Mouse (Mus musculus): Measurements from ENCODE around the gene Ggta1. TPM values are rescaled to one million over a fixed set of nuclear protein-coding genes. Genes with fewer than 3 reads are reported as not detected.

The Ggta1 gene
- polyA plus RNA-seq, 1 experiment from 2014 or later = 20.8 TPM

GRCm38 (mm10) chr2:35427559-35427958 is 35.5 kb downstream of the Ggta1 start:
- H3K9me3 ChIP-seq = no peaks in the 10 kb centered on the region
- peaks cover 11% of the 10 kb centered on the region for H3K4me1 ChIP-seq
- H3K27me3 ChIP-seq = no peaks in the 10 kb centered on the region
- no peak overlapping the region for H3K27ac ChIP-seq
- no peaks in the 10 kb centered on the region for H3K36me3 ChIP-seq
- H3K4me2 ChIP-seq = no peak overlapping the region
- no peak overlapping the region for H3K4me3 ChIP-seq
- no peak overlapping the region for H3K9ac ChIP-seq
- no peak for ATAC-seq (ENCODE audit: borderline replicate concordance, extremely low read depth, low FRiP score, low TSS enrichment)
- WGBS = 24% methylated on average over 2 of the region's 2 CpGs

GRCm38 (mm10) chr2:35423711-35424339 is 39.2 kb downstream of the Ggta1 start:
- Histone ChIP-seq H3K4me2 (no peak overlapping the region), H3K9me3 (no peaks in the 10 kb centered on the region), H3K27ac (no peak overlapping the region), H3K4me1 (no peaks in the 10 kb centered on the region), H3K9ac (no peak overlapping the region), H3K4me3 (no peak overlapping the region), H3K36me3 (peaks cover 15% of the 10 kb centered on the region), H3K27me3 (no peaks in the 10 kb centered on the region)
- ATAC-seq (ENCODE audit: borderline replicate concordance, extremely low read depth, low FRiP score, low TSS enrichment) = no peak
- WGBS = 91% methylated on average over 1 of the region's 1 CpGs

GRCm38 (mm10) chr2:35422384-35422783 is 40.6 kb downstream of the Ggta1 start:
- WGBS = 85% methylated on average over 3 of the region's 3 CpGs
- ATAC-seq (ENCODE audit: borderline replicate concordance, extremely low read depth, low FRiP score, low TSS enrichment) = no peak
- H3K36me3 ChIP-seq = peaks cover 15% of the 10 kb centered on the region
- H3K9ac ChIP-seq = no peak overlapping the region
- no peaks in the 10 kb centered on the region for H3K4me1 ChIP-seq
- no peak overlapping the region for H3K4me2 ChIP-seq
- H3K9me3 ChIP-seq = no peaks in the 10 kb centered on the region
- H3K27ac ChIP-seq = no peak overlapping the region
- H3K4me3 ChIP-seq = no peak overlapping the region
- no peaks in the 10 kb centered on the region for H3K27me3 ChIP-seq

- Histone ChIP-seq H3K36me3 (peaks cover 15% of the 10 kb centered on the region), H3K27ac (no peak overlapping the region), H3K9me3 (no peaks in the 10 kb centered on the region), H3K4me3 (no peak overlapping the region), H3K27me3 (no peaks in the 10 kb centered on the region), H3K4me1 (no peaks in the 10 kb centered on the region), H3K9ac (no peak overlapping the region), H3K4me2 (no peak overlapping the region)
- ATAC-seq (ENCODE audit: borderline replicate concordance, extremely low read depth, low FRiP score, low TSS enrichment) = no peak
- 38% methylated on average over 1 of the region's 1 CpGs for whole genome bisulfite sequencing
Measured at GRCm38 (mm10) chr2:35420681-35421080, 42.4 kb downstream of the Ggta1 start.

- whole genome bisulfite sequencing = 92% methylated on average over 2 of the region's 2 CpGs
- Histone ChIP-seq H3K4me3 (no peak overlapping the region), H3K27me3 (no peaks in the 10 kb centered on the region), H3K9ac (no peak overlapping the region), H3K36me3 (peaks cover 15% of the 10 kb centered on the region), H3K9me3 (no peaks in the 10 kb centered on the region), H3K27ac (no peak overlapping the region), H3K4me2 (no peak overlapping the region), H3K4me1 (no peaks in the 10 kb centered on the region)
- no peak for ATAC-seq (ENCODE audit: borderline replicate concordance, extremely low read depth, low FRiP score, low TSS enrichment)
Measured at GRCm38 (mm10) chr2:35419671-35420070, 43.4 kb downstream of the Ggta1 start.

GRCm38 (mm10) chr2:35419243-35419642 is 43.8 kb downstream of the Ggta1 start:
- ATAC-seq (ENCODE audit: borderline replicate concordance, extremely low read depth, low FRiP score, low TSS enrichment) = no peak
- Histone ChIP-seq H3K9me3 (no peaks in the 10 kb centered on the region), H3K9ac (no peak overlapping the region), H3K4me3 (no peak overlapping the region), H3K36me3 (peaks cover 15% of the 10 kb centered on the region), H3K27me3 (no peaks in the 10 kb centered on the region), H3K4me2 (no peak overlapping the region), H3K27ac (no peak overlapping the region), H3K4me1 (no peaks in the 10 kb centered on the region)
- 86% methylated on average over 4 of the region's 4 CpGs for WGBS

GRCm38 (mm10) chr2:35417231-35417630 is 45.8 kb downstream of the Ggta1 start:
- WGBS = 55% methylated on average over 1 of the region's 1 CpGs

GRCm38 (mm10) chr2:35416473-35416872 is 46.6 kb downstream of the Ggta1 start:
- no peak overlapping the region for H3K4me3 ChIP-seq
- ATAC-seq (ENCODE audit: borderline replicate concordance, extremely low read depth, low FRiP score, low TSS enrichment) = no peak
- H3K4me2 ChIP-seq = no peak overlapping the region
- H3K4me1 ChIP-seq = no peaks in the 10 kb centered on the region
- H3K9ac ChIP-seq = no peak overlapping the region
- H3K36me3 ChIP-seq = peaks cover 11% of the 10 kb centered on the region
- no peaks in the 10 kb centered on the region for H3K27me3 ChIP-seq
- no peaks in the 10 kb centered on the region for H3K9me3 ChIP-seq
- no peak overlapping the region for H3K27ac ChIP-seq
- 75% methylated on average over 6 of the region's 6 CpGs for WGBS

More at GRCm38 (mm10) chr2:35417231-35417630, 45.8 kb downstream of the Ggta1 start:
- H3K27ac ChIP-seq = no peak overlapping the region
- H3K4me3 ChIP-seq = no peak overlapping the region
- H3K36me3 ChIP-seq = peaks cover 15% of the 10 kb centered on the region
- no peak for ATAC-seq (ENCODE audit: borderline replicate concordance, extremely low read depth, low FRiP score, low TSS enrichment)
- no peak overlapping the region for H3K9ac ChIP-seq
- H3K4me1 ChIP-seq = no peaks in the 10 kb centered on the region
- no peaks in the 10 kb centered on the region for H3K27me3 ChIP-seq
- no peaks in the 10 kb centered on the region for H3K9me3 ChIP-seq
- no peak overlapping the region for H3K4me2 ChIP-seq

GRCm38 (mm10) chr2:35412810-35413209 is 50.2 kb downstream of the Ggta1 start:
- H3K9ac ChIP-seq = no peak overlapping the region
- H3K36me3 ChIP-seq = 0 out of 2 replicates have a peak, but pooled peaks cover under 1% of the 10 kb centered on the region
- WGBS = 78% methylated on average over 3 of the region's 3 CpGs

GRCm38 (mm10) chr2:35412246-35412645 is 50.8 kb downstream of the Ggta1 start:
- no peak overlapping the region for H3K9ac ChIP-seq
- WGBS = 66% methylated on average over 2 of the region's 2 CpGs

More at GRCm38 (mm10) chr2:35412810-35413209, 50.2 kb downstream of the Ggta1 start:
- H3K27me3 ChIP-seq = no peaks in the 10 kb centered on the region
- no peaks in the 10 kb centered on the region for H3K9me3 ChIP-seq
- no peak overlapping the region for H3K4me2 ChIP-seq
- no peak for ATAC-seq (ENCODE audit: borderline replicate concordance, extremely low read depth, low FRiP score, low TSS enrichment)
- H3K4me3 ChIP-seq = no peak overlapping the region
- H3K27ac ChIP-seq = no peak overlapping the region
- H3K4me1 ChIP-seq = 0 out of 2 replicates have a peak, but pooled peaks cover 6% of the 10 kb centered on the region

GRCm38 (mm10) chr2:35411640-35412190 is 51.3 kb downstream of the Ggta1 start:
- no peak for ATAC-seq (ENCODE audit: borderline replicate concordance, extremely low read depth, low FRiP score, low TSS enrichment)
- 0 out of 2 replicates have a peak, but pooled peaks cover 6% of the 10 kb centered on the region for H3K4me1 ChIP-seq
- H3K4me3 ChIP-seq = no peak overlapping the region
- no peaks in the 10 kb centered on the region for H3K27me3 ChIP-seq
- no peak overlapping the region for H3K27ac ChIP-seq
- H3K9me3 ChIP-seq = no peaks in the 10 kb centered on the region
- H3K36me3 ChIP-seq = 0 out of 2 replicates have a peak, but pooled peaks cover 2% of the 10 kb centered on the region
- WGBS = 50% methylated on average over 10 of the region's 10 CpGs
- H3K4me2 ChIP-seq = no peak overlapping the region
- H3K9ac ChIP-seq = no peak overlapping the region

More at GRCm38 (mm10) chr2:35412246-35412645, 50.8 kb downstream of the Ggta1 start:
- no peak for ATAC-seq (ENCODE audit: borderline replicate concordance, extremely low read depth, low FRiP score, low TSS enrichment)
- Histone ChIP-seq H3K27me3 (no peaks in the 10 kb centered on the region), H3K4me3 (no peak overlapping the region), H3K4me1 (0 out of 2 replicates have a peak, but pooled peaks cover 6% of the 10 kb centered on the region), H3K9me3 (no peaks in the 10 kb centered on the region), H3K4me2 (no peak overlapping the region), H3K27ac (no peak overlapping the region), H3K36me3 (0 out of 2 replicates have a peak, but pooled peaks cover 2% of the 10 kb centered on the region)

GRCm38 (mm10) chr2:35409466-35409865 is 53.6 kb downstream of the Ggta1 start:
- ATAC-seq (ENCODE audit: borderline replicate concordance, extremely low read depth, low FRiP score, low TSS enrichment) = no peak
- Histone ChIP-seq H3K27me3 (no peaks in the 10 kb centered on the region), H3K4me1 (0 out of 2 replicates have a peak, but pooled peaks cover 6% of the 10 kb centered on the region), H3K4me2 (no peak overlapping the region), H3K4me3 (no peak overlapping the region), H3K9me3 (no peaks in the 10 kb centered on the region), H3K9ac (no peak overlapping the region), H3K36me3 (0 out of 2 replicates have a peak, but pooled peaks cover 2% of the 10 kb centered on the region), H3K27ac (no peak overlapping the region)
- WGBS = 79% methylated on average over 6 of the region's 6 CpGs

All from lung, embryonic 15.5 days (tissue).